Mouse (Mus musculus) adrenal gland, adult 18-20 months (tissue): ENCODE measurements around the gene Rasl2-9. TPM values are rescaled to one million over a fixed set of nuclear protein-coding genes. Genes with fewer than 3 reads are reported as not detected.
A peak's percentile ranks its signal among the peaks of the same experiment; 100 is the strongest.
"Not testable (repeated sequence)": the region's sequence is repeated elsewhere in the genome, so short reads cannot be mapped to it uniquely, and the experiment has no call there.

Experiments
- DNase-seq, 2 experiments: peaks; one replicate each; pipeline ENCODE4 v3.0.0; 2021 to 2022; ENCODE audit warnings: low spot score in 2 of 2
- long read RNA-seq, 2 experiments: library from polyadenylated mRNA; stranded (forward); transcript quantifications; one replicate each; pipeline ENCODE4 v2.0.0; 2021
- total RNA-seq, 2 experiments: library from RNA; stranded (reverse); gene quantifications; 1 replicate in 1 of 2; 2 replicates in 1 of 2; pipeline ENCODE4 v1.2.3; 2021

Gene Rasl2-9
- 1 to 10 TPM; 1.5 to 2.0 TPM for total RNA-seq
- long read RNA-seq, experiment 1 = 0 reads
- long read RNA-seq, experiment 2, partial matches to known transcripts = 0 of 1 reads
- long read RNA-seq, experiment 2, other reads (novel, unspliced or antisense) = 0 of 1 reads

DNA sequence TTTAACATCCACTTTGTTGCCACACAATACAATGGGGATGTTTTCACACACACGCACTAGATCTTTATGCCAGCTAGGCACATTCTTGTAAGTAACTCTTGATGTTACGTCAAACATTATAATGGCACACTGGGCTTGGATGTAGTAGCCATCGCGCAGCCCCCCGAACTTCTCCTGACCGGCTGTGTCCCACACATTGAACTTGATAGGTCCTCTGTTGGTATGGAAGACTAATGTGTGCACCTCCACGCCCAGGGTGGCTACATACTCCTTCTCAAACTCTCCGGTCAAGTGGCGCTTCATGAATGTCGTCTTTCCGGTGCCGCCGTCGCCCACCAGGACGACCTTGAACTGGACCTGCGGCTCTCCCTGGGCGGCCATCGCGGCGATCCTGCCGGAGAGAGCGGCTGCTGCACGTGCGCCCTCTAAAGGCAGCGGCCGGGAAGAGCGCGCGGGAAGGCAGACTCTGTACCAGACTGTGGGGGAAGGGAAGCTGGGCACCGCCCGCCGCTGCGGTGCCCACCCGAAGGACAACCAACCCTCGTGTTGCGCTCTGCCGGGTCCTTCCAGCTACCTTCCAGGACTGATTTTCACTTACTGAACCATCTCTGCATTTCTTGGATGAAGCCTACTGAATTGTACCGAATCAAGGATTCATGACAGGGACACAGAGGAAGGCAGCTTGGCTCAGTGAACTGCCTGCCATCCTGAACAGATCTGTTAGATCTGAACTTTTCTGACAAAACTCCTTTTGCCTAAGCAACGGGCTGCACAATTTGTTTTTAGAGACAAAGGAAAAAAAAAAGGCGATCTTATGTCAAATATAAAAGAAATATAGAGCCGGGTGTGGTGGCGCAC, at the start of gene Rasl2-9:
TSS of gene Rasl2-9 (minus strand) at position 402 of the 858 bp plus-strand sequence.
- peak; percentile 79 to 87 for DNase-seq

DNA sequence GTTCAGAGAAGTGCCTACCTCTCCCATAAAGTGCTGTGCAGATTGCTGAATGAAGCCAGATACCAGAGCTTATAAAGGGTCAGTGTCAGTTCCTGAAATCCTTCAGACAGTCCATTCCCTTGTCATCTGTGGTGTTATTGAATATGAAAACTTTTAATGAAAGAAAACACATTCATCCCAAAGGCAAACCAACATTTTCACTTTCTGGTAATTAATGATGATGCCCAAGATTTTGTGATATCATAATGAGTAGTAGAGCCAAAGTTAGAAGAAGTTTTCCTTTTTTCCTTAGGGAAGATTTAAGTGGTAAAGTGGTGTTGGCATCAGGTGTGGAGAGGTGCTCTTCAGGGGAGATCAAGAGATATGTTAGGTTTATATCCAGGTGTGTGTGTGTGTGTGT, 23.8 kb upstream of the Rasl2-9 start, which contains the start of gene Vmn1r55:
TSS of gene Vmn1r55 (minus strand) at position 101 of the 400 bp plus-strand sequence.
- not testable (repeated sequence) for DNase-seq

DNA sequence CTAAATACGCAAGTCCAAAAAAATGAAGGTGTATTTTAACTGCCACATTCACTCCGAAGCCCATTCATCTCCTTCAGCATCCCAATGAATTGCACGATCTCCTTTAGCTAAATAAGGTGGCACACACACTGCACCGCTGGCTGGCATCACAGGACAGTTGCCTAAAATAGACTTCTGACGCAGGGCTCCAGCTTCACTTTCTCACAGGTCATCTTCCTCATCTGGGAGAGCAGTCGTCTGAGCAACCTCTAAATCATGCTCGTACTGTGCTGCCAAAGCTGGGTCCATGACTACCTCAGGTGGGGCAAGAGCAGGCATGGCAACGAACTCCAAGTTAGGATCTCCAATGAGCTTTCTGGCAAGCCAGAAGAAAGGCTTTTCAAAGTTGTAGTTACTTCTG, 672 bp downstream of the Rasl2-9 start:
- DNase-seq = no peak

DNA sequence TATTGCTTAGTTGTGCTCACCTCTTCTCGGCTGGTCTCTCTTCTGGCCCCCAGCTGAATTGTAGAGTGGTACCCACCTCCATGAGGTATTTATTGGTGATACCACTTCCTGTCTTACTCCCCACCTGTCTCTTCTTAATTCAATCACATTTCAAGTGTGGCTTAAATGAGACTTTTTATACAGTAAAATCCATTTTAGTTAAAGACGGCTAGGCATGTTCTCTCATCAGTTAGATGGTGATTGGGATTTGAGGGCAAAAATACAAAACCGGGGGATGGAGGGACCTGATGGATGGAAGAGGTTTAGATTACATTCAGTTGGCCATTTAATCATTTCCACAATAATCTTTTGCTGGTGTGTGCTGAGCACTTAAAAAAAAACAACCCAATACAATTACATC, 8.9 kb downstream of the Rasl2-9 start, which contains the start of gene Rfpl4:
TSS of gene Rfpl4 (minus strand) at position 101 of the 400 bp plus-strand sequence.
- DNase-seq = no peak

DNA sequence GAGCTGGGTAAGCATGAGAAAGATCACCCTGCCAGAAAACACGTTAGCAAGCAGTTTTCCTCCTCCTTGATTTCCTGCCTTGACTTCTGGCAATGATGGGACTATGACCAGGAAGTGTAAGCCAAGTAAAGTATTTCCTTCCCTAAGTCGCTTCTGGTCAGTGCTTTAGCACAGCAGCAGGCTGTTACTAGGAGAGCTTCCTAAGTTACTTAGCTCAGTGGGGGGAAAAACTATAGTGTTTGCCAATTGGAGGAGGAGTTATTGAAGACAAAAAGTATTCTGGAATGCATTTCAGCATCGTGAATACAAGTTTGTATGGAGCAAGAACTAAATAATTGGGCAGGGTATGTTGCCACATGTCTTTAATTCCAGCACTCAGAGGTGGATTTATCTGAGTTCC, 13.0 kb downstream of the Rasl2-9 start:
- no peak for DNase-seq

DNA sequence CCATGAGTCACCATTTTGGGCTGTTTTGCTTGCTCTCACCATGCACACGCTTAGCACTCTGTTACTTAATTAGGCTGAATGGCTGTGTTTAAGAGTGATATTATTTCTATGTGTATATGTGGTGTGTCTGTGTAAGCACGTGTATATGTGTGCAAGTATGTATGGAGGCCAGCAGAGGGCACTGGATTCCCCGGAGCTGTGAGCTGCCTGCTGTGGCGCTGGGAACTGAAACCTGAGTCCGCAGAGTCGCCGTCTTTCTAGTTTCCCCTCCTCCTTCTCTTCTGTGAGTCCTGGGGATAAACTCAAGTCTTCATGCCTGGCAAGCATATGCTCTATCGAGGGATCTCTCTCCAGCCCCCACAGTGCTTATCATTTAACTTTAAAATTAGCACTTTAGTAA, 16.4 kb downstream of the Rasl2-9 start:
- DNase-seq = no peak

DNA sequence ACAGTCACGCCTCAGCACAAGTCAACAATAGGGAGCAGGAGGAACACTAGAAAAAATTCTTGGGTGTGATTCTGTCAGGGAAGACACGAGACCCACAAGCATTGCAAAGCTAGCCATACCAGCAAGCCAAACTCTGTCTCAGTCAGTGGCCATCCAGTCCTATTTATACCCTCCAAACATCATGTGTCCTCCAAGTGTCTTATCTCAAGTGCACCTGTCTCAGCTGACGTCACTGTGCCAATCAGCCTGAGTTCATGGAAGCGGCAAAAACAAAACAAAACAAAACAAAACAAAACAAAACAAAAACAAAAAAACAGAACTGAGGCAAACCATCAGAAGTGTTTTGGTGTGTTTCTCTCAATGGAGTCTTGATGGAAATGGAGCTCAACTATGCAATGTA, 17.5 kb downstream of the Rasl2-9 start:
- peak in 1 of 2 experiments; percentile 5 for DNase-seq

DNA sequence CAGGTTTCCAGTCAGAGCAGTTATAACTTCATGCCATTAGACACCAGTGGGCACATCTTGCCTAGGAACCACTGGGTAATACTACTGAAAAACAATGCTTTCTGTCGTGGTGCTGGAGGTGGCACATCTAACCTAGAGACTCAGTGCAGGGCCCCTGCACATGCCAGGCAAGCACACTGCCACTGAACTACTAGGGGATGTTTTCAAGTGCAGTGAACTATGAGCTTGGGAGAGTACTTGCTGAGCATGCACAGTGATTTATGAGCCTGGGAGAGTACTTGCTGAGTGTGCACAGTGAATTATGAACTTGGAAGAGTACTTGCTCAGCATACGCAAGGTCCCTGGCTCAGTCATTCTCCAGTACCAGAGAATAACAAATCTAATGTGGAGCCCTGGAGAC, 23.2 kb downstream of the Rasl2-9 start:
- DNase-seq = no peak

DNA sequence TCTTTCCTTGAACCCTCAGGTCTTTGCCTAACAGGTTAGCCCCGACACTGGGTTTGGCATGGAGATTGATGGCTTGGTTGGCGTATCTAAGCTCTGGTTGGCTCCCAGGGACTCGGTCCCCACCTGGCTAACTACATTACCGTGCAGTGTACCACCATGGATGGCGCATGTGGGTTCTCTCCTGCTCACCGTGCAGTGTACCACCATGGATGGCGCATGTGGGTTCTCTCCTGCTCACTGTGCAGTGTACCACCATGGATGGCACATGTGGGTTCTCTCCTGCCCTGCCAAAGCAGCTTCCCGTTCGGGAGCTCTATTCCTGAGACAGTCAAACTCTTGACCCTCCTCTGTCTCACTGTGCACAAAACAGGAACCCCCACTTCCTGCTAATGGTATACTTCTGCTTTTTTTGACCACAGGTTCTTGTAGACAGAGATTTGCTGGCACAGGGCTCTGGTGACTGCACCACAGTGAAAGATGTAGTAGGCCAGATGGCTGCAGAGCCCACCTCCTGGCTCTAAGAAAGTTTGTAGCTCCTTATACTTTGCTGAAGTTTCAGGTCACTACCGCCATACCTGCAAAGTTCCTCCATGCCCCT, 24.6 kb downstream of the Rasl2-9 start:
- DNase-seq = no peak

DNA sequence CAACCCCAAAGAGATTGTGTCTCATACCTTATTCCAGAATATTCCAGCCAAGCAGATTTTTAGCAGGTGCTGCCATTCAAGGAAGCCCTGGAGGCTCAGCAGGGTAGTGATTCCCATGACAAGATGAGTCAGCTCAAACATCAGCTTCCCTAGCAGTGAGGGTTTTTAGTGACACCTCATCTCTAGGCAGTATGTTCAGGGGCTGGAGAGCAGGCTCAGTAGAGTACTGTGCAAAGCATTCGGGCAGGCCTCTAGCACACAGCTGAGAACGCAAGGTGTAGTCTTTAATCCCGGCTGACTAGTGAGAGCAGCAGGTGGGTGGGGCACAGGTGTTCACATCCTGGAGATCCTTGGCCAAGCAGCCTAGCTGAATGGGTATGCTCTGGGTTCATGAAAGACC, 26.0 kb downstream of the Rasl2-9 start:
- DNase-seq = no peak

DNA sequence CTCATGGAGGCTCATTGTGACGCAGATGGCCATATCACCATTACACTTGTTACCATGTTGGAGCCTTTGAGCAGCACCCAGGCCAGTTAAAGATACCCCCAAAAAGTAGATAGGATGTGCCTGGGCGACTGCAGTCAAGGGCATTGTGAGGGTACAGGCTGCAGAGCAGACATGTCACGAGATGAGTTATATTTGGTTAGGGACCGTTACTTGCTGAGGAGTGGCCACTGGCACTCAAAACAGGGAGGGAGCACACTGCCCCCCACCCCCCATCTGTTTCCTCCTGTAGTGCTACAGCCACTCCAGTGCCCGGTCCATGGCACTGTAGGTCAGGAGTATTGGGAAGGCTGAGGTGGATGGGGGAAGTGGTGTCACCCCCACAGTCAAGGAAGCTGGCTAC, 27.0 kb downstream of the Rasl2-9 start:
- DNase-seq = no peak

DNA sequence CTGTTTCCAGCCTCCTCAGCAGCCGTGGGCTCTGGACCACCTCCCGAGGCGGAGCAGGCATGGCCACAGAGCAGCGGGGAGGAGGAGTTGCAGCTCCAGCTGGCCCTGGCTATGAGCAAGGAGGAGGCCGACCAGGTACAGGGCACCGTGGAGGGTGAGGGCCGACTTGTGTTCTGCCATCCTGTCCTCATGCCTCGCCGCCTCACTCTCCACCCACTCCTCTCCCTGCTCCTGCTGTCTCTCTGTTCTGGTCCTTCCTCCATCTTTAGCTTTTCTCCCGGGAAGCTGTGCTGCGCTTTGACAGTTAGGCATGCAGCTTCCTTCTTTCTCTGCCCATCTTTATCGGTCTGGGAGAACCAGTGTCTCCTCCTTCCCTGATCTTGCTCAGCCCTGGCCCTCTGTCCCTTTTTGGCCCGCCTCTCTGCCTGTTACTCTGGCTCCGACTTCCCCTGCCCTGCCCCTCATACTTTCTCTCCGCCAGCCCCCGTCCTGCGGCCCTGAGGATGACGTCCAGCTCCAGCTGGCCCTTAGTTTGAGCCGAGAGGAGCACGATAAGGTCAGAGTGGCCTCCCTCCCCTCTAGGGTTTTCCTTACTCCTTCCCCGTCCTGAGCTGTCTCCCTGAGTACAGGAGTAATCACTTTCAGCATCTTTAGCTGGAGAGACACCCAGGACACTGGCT, 32.8 kb downstream of the Rasl2-9 start:
- DNase-seq = no peak

DNA sequence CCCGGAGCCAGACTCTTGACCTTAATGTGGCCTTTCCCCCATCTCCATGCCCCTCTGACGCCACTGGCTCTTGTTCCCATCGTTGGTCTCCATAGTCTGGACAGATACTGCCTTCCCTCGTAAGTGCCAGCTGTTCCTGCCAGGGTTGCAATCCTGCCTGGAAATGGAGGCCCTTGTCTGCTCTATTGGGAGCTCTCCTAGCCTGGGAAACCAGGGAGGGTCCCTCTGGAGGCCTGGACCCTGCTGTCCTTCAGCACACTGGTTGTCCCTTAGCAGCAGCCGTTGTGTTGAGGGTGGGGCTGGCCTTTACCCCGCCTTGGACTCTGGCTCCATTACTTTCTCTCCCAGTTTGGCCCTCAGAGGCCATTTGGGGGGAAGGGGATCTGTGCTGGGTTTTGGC, 33.4 kb downstream of the Rasl2-9 start:
- DNase-seq = no peak

DNA sequence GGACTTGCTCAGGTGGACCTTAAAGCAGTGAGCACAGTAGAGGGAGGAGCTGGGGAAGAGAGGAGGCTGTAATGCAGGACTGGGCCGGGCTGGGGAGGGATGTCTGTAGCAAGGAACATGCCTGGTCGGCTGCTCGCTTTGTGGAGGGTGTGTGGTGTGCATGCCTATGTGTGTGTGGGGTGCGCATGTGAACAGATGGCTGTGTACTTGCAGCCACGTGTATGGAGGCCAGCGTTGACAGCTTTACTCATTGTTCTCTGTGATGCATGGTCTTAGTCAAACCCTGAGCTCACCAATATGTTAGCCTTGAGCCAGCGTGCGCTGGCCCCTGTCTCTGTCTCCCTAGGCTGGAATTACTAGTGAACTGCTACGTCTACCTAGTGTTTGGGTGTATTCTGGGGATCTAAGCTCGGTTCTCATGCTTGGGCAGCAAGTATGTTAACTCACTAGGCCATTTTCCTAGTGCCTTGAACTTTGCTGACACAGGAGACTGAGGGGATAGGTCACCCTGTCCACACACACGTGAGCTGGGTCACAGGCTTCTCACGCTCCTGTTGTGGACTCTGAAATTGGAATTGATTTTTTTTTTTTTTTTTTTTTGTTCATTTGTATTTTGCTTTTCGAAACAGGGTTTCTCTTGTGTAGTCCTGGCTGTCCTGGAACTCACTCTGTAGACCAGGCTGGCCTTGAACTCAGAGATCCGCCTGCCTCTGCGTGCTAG, 34.6 kb downstream of the Rasl2-9 start:
- DNase-seq = no peak

DNA sequence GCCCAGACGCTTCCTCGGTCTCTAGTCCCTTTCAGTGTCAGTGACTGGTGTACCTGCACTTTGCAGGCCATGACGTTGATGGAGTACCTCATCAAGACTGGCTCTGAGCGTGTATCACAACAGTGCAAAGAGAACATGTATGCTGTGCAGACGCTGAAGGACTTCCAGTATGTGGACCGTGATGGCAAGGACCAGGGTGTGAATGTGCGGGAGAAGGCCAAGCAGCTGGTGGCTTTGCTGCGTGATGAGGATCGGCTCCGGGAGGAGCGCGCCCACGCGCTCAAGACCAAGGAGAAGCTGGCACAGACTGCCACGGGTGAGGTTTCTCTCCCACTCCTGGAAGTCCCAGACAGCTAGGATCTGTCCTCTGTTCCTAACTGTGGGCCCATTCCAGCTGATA, 35.9 kb downstream of the Rasl2-9 start:
- DNase-seq = no peak

DNA sequence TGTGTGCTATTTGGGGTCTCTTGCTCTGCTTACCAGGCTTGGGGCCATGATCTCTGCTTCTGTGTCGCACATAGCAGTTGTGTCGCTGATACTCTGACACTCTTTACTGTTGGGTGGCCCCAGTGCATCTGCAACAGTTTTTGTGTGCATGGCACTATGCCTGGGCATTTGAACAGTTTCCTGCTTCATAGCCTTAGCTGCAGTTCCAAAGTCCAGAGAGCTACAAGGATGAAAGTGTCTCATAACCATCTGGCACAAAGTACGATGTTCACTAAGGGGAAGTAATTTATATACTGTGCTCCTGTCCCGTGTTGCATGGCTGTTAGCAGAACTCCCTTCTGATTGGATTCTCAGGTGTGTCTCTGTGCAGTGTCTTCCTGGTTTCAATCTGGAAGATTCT, 37.9 kb downstream of the Rasl2-9 start:
- no peak for DNase-seq

DNA sequence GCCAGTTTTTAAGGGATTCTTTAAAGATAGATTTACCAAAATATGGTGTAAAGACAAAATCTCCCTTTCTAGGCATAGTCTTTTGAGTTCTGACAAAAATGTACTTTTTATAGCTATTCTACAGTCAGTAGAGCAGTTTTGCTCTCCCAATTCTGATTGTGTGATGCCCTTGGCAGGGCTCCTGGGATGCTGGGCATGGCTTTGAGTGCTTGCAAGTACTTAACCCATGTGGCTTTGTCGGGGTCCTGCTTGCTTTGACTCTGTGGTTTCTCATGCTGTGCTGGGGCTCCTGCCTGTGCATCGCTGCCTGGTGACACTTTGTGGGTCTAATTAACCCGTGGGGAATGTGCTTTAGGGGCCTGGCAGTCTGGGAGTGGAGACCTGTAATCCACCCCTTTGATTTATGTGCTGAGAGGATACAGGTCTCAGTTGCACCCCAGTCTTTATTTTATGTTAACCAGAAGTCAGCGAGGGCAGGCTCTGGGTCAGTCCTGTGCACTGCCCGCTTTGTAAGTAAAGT, 38.8 kb downstream of the Rasl2-9 start:
- no peak for DNase-seq

DNA sequence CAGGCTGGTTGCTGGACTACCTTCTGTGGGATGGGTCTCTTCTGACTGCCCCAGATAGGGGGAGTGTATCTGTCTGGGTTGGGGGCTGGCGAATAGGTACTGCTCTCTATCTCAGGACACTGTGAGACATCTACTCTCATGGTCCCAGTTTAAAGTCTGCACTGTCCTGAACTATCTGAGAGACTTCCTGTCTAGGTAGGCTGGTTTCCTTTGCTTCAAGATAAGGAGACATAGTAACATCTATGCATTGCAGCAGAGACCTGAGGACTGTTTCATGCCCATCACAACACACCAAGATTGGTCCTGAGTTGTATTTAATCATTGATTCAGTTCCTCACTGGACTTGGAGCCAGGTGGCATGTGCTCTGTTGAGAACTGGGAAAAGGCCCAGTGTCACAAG, 40.2 kb downstream of the Rasl2-9 start:
- no peak for DNase-seq

DNA sequence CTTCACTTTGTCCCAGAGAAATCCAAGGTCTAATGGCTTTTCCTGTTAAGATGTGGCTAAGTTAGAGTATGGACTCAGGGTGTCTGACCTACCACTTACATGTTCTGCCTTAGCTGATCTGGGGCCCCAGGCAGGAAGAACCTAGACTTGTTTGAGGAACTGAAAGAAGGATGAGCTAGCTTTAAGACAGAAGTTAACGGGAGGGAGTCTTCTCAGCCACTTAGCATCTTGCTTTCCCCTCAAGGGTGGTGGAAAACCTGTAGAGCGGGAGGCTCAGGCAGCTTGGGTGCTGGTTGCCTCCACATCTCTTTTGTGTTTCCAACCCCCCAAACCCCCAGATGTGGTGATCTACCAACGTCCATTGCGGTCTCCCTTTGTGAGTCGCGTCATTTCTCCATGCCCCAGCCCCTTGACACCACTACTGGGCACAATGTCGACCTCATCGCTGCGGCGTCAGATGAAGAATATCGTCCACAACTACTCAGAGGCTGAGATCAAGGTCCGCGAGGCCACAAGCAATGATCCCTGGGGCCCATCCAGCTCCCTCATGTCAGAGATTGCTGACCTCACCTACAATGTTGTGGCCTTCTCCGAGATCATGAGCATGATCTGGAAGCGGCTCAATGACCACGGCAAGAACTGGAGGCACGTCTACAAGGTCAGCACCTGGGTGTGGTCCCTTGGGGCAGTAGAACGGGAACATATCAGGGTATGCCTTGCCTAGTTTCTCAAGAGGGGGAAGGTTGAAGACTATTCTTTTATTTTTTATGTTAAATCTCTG, 42.2 kb downstream of the Rasl2-9 start:
- no peak for DNase-seq

DNA sequence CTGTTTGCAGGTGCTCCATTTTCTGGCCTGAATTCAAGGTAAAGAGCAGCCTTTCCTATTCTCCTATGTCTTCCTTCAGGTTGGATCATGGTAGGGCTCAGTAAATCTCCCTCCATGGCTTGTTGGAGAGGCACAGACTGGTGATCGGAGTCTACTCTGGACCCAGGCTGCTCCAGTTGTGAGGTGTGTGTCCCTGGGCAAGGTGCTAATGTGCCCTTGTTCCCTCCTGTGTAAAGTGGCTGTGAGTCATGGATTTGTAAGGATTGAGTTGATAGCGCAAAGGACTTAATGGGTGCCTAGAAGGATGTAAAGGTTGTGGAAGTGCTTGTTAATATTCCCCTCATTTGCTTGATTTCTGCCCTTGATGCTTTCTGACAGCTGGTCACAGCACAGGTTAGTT, 43.8 kb downstream of the Rasl2-9 start:
- DNase-seq = no peak
